Mouse (Mus musculus): ENCODE data around the gene 4932438A13Rik. TPM values are rescaled to one million over a fixed set of nuclear protein-coding genes. Genes with fewer than 3 reads are reported as not detected.

The 4932438A13Rik gene
- total RNA-seq (2022), result 10 to 100 TPM; 41.7 to 79.0 (median 59.9) TPM

- peak; percentile 93 for DNase-seq
Observed at GRCm38 (mm10) chr3:36862721-36863275, at the start of gene 4932438A13Rik. 4932438A13Rik (plus strand) TSS chr3:36863104.

- DNase-seq, result no peak
Observed at GRCm38 (mm10) chr3:36816633-36817032, 46.3 kb upstream of the 4932438A13Rik start.

DNA sequence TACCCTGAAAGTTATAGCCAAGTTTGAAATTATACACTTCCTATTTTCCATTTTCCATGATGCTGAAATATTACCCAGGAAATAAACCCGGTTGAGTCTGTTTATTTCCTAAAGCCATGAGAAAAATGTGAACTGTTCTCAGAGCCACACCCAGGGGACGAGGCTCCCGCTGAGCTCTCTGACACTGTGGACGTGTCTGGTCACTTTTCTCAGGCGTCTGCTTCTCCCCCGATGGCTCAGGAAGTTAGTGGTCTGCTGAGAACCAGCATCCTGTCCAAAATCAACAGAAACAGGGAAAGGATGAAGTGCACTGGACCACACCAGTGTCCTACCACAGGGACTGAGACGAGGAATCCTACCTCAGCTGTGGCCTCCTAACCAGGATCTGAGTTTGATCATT, 43.5 kb upstream of the 4932438A13Rik start:
- DNase-seq, result peak; percentile 11

DNA sequence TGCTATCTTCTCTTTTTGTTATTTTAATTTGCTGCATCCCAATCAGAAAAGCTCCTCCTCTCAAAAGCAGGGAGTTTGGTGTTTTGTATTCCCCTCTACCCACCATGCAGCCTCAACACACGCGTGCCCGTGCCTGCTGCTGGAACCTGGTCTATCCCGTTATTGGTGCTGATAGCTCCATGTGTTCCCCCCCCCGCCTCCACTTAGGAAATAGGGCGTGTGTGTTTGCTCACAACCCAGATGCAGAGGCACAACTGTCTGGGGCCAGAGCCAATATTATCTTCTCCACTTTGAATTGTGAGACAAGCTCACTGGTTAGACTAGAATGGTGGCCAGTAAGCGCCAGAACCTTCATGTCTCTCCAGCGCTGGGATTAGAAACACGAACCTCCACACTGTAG, 41.9 kb upstream of the 4932438A13Rik start:
- DNase-seq, result no peak

DNA sequence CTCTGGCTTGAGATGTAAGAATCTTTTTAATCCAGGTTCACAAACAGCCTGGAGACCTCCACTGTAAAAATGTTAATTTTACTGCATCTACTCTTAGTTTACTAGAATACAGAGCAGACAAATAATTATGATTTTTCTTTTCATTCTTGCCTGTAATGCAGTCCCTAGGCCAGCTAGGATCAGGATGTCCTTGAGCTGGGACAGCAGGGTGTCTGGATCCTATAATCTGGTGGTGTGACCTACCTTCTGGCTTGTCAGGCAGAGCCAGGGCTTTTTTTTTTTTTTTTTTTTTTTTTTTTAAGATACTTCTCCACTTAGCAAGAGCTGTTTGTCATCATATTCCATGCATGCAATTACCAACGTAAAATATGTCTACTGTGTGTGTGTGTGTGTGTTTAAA, 37.8 kb upstream of the 4932438A13Rik start:
- DNase-seq, result no peak

- DNase-seq, result no peak
Observed at GRCm38 (mm10) chr3:36825554-36825953, 37.4 kb upstream of the 4932438A13Rik start.

DNA sequence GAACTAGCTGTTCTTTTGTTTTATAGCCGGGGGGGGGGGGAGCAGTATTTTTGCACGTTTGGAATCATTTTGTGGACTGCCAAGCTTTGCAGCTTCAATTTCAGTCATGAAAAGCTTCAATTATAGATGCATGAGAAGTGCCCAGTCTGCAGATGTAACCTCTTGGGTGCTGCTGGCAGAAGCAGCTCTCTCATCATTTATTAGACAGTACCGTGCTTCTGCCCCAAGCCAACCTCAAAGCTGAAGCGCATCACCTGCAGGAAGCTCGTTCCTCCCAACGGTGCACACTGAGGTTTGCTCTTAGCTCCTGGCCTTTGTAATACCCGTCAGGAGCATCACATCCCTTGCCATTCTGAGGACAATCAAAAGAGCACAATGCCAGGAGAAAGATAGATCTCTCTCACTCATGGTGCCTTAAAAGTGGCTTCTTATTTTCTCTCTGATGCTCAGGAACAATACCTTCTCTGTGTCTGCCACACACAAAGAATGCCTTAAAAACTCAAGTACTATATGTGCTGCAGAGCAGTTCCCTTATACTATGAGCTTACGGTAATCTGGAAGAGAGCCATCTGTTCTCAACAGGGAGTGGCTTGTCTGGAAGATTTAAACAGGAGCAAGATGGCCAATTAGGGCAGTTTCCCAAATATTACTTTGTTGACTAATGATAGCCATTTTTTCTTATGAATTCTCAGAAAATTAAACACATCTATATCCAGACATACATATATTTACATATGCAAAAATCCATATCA, 35.5 kb upstream of the 4932438A13Rik start:
- DNase-seq, result no peak

GRCm38 (mm10) chr3:36830218-36830617, 32.7 kb upstream of the 4932438A13Rik start:
- no peak for DNase-seq

DNA sequence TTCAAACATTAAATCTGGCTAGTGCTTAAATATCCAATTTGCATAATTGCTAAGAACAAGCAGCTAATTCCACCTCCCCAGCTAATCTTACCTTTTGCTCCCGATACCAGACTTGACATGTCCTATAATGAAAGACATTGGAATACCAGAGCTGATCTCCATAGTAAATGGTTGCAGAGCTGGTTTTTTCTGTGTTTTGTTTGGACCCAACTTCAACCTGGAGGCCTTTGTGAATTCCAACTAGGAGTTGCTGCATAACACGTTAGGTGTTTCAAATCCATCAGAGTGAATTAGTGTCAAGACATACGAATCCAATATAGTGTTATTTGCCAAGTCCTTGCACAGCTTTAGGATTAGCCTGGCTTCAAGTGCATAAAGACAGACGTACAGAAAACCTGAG, 28.5 kb upstream of the 4932438A13Rik start:
- DNase-seq, result no peak

DNA sequence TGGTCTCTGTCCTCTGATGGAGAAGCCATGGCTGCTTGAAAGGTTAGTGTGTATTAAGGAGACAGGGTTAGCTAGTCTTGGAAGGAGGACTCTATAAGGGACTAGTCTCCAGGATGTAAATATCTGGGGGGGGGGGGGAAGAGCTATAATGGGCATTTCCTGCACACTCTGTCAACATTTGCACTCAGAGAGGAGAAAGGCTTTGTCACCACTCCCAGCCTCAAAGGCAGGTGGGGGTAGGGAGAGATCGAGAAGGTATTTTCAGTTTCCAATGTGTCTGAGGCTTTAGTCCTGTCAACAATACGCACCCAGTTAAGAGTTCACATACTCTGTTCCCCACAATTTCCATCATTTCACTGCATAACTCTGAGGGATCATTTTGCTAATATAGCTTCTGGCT, 28.1 kb upstream of the 4932438A13Rik start:
- DNase-seq, result no peak

DNA sequence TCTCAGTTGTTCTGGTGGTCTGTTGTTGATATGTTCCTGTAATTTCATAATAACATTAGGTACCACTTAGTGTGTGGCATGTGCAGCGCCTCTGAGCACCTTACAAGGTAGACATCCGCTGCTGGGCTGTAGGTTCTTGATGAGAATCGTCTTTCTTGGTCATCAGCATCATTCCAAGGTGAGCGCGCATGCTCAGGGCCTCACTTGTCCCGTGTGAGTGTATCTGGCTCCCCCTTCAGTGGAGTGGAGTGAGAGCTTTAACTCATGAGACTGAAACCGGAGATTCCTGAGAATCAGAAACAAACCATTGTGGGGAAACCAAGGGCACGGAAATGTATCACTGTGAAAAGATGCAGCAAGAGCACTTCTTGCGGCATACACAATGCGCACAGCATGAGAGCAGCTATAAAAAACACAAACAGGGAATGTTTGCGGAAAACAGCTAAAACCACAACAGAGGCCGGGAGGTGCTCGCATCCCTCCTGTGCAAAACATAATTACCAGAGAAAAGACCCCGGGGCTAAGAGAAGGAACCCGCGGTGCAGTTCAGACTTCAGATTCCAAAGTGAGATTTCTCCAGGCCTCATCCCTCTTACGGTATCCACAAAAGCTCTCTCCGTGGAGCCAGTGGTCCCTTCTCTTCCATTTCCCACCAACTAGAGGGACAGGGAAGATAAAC, 27.2 kb upstream of the 4932438A13Rik start:
- DNase-seq, result peak; percentile 4

- no peak for DNase-seq
Observed at GRCm38 (mm10) chr3:36836833-36837232, 26.1 kb upstream of the 4932438A13Rik start.

DNA sequence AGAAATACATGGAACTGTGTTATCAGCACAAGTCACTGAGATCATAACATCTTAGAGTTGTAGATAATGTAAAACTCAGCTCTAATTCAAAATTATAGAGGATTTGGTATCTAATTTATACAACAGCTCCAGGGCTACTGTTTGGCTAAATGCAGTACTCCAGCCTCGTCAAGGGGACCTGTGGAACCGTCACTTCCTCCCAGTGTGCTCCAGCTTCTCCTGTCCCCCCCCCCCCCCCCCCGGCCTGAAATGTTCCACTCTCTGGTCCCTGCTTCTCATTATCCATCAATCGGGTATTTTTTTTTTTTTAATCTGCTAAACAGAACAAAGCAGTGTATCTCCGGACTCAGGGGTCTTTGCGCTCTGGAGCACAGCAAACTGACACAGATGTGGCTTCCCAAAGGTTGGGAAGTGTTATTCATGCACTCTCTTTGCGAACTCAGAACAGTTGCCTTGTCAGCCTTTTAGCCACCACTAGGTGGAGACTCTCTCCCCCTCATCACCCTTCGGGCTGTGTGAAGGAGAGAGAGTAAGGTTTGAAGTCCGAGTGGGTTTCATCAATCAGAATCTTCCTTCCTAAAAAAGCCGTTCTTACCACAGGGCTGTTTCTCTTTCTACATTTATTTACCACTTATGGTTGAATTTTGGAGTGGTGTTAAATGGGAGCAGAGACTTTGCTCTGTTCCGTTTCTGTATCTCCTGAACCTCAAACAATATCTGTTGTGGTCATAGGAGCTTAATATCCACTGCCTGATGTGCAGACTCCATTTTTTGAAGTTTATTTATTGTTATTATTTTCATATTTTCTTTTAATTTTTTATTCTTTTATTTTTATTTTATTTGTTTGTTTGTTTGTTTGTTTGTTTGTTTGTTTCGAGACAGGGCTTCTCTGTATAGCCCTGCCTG, 22.0 kb upstream of the 4932438A13Rik start:
- peak; percentile 32 for DNase-seq

DNA sequence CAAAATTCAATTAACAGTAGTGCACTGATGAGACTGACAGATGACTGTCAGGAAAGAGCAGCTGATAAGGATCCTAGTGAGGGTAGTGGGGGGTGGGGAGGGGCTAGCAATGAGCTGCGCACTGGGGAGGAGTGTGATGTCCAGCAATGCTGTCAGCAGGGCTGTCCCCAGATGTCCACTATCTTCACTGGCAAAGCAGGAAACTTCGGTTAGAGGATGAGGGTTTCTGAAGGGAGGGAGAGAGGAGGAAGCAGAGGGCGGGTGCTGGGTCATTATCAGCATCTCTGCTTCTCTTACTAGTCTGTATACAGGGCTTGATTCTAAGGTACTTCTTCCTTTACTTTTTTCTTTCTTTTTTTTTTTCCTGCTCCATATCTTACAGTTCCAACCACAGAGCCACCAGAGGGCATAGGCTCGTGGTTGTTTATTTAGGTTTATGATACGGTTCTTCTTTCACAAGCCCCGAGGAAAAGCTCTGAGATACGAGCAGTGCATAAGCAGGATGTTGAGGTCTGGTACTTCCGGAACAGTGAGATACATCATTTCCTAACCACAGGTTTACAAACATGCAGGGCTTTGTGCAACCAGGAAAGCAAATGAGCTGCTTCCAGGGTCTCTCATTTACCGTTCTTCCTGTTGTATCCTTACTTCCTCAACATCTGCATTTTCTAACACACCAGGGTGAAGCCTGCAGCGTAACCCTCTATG, 9.0 kb upstream of the 4932438A13Rik start:
- no peak for DNase-seq

- DNase-seq, result no peak
Observed at GRCm38 (mm10) chr3:36861411-36862410, 1.2 kb upstream of the 4932438A13Rik start.

DNA sequence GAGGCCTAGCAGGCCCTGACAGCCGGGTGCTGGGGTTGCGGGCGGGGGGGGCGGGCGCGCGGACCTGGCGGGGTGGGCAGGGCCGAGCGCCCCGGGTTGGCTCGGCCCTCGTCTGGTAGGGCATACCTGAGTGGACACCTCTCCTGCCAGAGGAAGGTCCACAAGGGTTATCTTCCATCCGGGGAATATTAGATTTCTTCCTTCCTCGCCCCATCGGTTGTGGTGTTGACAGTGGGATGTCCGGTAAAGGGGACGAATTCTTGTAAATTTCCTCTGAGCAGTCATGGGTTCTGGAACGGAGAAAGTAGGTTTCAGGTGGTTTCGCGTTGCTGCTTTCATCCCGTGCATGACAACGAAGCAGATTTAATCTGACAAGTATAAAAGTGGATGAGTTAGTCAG, 523 bp downstream of the 4932438A13Rik start:
- no peak for DNase-seq

- DNase-seq, result no peak
Observed at GRCm38 (mm10) chr3:36863881-36864280, 977 bp downstream of the 4932438A13Rik start.

DNA sequence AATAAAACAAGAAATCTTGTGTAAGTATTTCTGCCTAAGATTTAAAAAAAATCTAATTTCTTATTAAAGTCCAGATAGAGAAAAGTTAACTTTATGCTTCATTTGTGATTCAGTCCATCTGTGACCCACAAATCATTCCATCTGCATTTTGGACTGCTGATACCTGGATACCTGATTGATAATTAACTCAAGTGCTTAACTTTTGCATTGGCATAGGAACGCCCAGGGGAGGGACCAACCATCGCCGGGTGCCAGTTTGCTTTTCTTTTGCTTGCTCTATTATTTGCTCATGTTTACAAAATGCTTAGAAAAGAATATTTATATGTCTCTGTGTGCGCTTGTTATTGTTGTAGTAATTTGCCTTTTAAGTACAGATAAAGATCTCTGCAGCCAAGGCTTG, 1.6 kb downstream of the 4932438A13Rik start:
- no peak for DNase-seq

DNA sequence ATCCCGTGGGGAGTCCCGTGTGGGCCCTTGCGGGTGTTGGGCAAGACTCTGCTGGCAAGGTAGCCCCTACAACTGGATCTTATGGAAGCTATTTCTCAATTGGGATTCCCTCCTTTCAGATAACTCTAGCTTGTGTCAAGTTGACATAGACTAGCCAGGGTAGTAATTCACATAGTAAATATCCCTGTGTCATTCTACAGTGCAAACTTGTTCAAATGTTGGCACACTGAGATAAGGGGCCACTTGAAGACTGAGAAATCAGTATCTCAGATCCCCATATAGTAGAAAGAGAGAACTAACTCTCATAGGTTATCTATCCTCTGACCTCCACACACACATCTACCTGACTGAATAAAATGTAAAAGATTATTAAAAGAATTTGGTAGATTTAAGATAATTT, 42.5 kb downstream of the 4932438A13Rik start:
- DNase-seq, result no peak

DNA sequence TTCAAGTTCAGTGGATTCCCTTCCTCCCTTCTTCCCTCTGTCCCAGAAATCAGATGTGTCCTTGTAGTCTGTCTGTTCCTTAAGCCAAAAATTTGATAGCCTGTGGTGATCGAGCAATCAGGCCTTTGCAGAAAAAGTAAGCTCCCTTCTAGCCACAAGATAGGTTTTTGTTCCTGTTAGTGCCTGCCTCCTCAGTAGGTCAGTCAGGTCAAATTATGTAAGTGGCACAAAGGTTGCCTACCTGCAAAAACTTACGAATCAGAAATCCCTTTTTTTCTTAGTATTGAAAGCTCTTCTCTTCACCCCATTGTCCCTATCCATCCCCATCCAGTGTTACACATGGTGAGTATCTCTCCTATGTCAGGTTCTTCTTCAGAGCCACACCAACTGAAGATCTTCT, 54.9 kb downstream of the 4932438A13Rik start:
- DNase-seq, result no peak

DNA sequence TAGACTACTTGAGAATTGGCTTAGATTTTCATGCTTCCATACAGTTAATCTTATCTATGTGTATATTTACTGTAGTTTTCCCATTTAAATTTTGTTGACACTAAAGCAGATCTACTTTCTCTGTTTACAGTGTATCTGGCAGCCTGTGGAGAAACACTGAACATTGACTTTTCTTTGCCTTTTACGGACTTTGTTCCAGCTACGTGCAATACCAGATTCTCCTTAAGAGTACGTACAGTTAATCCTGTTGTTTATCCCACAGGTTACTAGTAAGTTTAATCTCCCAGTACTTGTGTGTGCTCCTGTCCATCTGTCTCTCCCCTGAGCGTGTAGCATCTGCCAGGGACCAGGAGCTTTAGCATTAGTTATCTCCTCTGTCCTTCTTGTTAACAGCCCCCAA, 55.4 kb downstream of the 4932438A13Rik start:
- no peak for DNase-seq
